Mouse (Mus musculus): ENCODE measurements around the gene Lama5. TPM values are rescaled to one million over a fixed set of nuclear protein-coding genes. Genes with fewer than 3 reads are reported as not detected.
"Not testable (repeated sequence)": the region's sequence is repeated elsewhere in the genome, so short reads cannot be mapped to it uniquely, and the experiment has no call there.

Gene Lama5
- polyA plus RNA-seq, 2 experiments from 2014 or later = 0.30 to 1.4 TPM

DNA sequence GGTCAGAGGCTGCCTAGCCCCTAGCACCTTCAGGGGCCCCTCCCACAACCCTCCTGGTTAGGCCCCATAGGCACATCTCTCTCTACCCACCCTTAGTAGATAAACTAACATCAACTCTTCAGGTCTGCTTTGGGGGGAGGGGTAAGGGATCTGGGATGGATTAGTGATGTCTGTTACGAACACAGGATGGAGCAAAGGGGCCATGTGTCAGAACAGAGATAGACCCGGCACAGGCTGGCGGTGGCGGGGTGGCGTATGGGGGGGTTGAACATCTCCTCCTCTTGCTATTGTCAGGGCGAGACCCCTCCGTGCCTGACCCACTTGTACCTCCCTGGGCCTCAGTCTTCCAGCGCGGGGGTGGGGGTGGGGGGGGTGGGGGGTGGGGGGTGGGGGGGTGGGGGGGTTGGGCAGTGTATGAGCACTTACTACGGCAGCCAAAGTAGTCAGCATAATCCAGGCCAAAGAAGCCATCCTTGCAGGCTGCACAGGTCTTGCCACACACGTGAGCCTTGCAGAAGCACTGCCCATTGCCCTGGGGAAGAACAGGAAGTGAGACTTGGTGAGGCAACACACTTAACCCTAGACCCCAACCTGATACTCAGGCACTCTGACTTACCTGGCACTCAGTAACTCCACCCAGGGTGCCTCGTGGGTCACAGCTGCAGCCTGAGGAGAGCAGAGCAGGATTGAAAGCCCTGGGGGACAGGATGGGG lies 28.9 kb downstream of the Lama5 start:
- no peak for ATAC-seq

- ATAC-seq = no peak
Observed at GRCm38 (mm10) chr2:180187362-180187761, 38.3 kb downstream of the Lama5 start.

GRCm38 (mm10) chr2:180185686-180186085 lies 40.0 kb downstream of the Lama5 start:
- ATAC-seq = no peak

GRCm38 (mm10) chr2:180184752-180185109 lies 40.9 kb downstream of the Lama5 start:
- no peak for ATAC-seq

- no peak for ATAC-seq
Observed at GRCm38 (mm10) chr2:180184011-180184751, 41.5 kb downstream of the Lama5 start.

GRCm38 (mm10) chr2:180181542-180181941 lies 44.1 kb downstream of the Lama5 start:
- ATAC-seq = no peak

- no peak for ATAC-seq
Observed at GRCm38 (mm10) chr2:180175725-180176124, 49.9 kb downstream of the Lama5 start.

DNA sequence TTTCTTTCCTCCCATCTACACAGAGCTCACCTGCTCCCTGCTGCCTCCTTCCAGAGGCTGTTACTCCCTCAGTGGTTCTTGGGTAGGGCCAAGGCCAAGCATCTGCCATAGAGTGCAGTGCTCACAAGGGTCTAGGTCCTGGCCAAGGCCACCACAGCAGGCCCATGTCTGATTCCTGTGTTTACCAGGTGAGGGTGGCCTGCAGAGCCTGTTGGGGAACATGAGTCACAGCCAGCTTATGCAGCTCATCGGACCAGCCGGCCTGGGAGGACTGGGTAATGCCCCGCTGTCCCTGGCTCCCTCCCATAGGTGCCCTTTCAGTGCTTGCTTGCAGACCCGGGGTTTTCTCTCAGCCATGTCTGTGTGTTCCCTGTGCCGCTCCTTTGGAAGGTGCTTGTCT lies 51.5 kb downstream of the Lama5 start:
- no peak for ATAC-seq

DNA sequence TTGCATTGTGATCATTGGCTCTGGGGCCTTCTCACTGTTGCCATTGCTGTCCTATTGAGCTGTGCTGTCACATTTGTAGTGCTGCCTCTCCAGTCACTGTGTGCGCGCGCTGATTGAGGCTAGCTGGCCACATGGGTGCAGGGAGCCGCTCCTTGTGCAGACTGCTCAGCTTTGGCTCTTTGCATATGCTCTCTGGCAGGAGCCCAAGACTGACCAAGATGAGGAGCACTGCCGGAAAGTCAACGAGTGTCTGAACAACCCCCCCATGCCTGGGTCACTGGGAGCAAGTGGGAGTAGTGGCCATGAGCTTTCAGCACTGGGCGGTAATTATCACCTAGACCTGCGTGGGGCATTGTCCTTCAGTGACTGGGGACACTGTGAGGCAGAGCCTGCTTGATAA lies 51.9 kb downstream of the Lama5 start:
- not testable (repeated sequence) for ATAC-seq

DNA sequence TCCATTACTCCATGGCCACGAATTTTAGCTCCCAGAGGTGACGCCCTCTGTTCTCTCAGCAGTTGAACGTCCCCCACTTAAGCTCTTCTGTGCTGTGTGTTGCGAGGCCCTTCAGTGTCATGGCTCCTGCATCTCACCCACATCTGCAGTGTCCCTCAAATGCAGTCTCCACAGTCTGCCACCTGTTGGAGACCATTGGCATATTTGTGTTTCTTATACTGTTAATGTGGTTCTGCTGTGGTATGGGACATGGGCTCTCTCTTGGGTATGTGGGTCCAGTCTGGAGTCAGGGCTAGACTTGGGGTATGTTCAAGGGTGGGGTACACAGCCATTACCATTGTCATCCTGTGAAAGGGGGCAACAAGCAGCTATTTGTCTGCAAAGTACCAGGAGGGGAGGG lies 52.5 kb downstream of the Lama5 start:
- no peak for ATAC-seq

DNA sequence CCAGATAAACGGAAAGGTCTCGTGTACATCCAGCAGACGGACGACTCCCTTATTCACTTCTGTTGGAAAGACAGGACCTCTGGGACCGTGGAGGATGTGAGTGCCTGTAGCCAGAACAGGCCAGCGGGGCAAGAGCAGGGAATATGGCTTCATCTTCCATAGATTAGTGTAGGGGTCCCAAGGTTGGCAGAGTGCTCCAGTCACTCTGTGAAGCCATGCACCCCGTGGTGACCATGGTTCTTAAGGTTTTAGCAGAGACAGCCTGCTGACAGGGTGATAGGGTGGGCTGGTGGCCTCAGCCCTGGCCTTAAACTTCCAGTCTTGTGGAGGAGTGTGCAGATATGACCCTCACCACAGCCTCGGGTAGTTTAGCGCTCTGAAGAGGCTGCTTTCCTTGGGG lies 53.5 kb downstream of the Lama5 start:
- no peak for ATAC-seq

DNA sequence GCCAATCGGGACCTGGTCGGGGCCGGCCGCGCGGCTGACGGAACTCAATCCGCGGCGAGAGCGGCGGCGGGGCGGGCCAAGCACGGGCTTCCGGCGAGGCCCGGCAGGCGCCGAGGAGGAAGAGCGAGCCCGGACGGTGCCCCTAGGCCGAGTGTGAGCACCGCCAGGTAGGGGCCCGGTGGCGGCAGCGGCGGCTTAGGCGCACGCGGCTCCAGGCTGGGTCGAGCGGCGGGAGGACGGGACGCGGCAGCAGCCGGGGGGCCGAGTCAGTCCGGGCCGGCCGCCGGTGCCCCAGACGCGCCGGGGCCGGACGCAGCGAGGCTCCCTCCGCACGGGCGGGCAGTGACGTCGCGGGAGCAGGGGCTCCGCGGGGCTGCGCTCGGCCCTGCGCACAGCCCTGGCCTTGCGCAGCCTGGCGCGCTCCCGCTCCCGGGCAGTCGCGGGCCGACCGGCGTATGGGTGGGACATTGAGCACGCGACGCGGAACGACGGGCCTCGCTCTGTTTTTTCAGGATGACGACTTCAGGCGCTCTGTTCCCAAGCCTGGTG lies 54.1 kb downstream of the Lama5 start:
- peak; percentile 16 for ATAC-seq

DNA sequence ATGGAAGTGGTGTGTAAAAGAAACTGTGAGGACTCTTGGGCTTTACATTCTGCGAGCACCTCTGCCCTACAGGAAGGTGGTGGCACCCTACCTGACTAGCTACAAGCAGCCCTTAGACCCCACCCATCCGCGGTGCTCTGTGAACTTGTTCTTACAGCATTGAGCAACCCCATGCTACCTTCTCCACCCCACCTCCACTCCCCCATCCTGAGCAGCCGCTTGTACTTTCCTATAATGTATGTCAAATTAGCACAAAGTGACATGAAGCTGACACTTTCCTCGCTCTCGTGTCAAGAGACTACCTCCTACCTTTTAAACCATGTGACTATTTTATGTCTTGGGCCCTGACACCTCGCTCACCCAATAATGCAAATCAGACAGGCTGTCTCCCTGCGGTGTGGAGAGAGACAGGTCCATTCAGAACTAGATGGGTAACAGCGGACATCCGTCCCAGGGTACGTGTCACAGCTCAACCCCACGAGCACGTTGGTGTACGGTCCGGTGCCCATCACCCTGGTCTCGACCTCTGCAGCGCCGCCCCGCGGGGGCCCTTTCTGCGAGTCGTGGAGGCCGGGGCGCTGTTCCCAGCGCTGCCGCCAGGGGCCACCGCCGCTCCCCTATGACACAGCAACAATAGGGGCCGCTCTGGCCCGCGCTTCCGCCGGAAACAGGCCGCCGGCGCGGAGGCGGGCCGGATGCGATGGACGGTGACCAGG lies 54.7 kb downstream of the Lama5 start, which contains the start of gene Adrm1:
Gene Adrm1 (plus strand): TSS at position 680 of the 716 bp plus-strand sequence.
- ATAC-seq = peak; percentile 94

- ATAC-seq = no peak
Observed at GRCm38 (mm10) chr2:180170151-180170805, 55.4 kb downstream of the Lama5 start.

GRCm38 (mm10) chr2:180166869-180167268 lies 58.8 kb downstream of the Lama5 start:
- ATAC-seq = no peak

DNA sequence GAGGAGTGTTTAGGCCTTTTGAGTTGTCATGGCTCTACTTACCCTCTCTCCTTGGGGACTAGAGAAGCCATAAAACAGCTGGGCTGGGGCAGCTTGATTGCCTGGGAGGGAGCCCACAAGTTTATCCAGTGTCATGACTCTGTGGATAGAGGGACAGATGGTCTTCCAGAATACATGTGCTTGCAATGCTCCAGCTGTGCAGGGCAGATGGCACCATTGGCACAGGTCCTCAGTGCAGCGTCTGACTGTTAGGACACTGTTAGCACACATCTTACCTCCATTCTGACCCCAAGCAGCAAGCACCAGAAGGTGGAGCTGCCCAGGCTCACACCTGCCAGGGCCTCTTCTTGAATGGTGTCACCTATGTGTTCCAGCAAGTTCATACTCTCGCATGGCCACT lies 59.8 kb downstream of the Lama5 start:
- no peak for ATAC-seq

- ATAC-seq = no peak
Observed at GRCm38 (mm10) chr2:180158627-180159026, 67.0 kb downstream of the Lama5 start.

DNA sequence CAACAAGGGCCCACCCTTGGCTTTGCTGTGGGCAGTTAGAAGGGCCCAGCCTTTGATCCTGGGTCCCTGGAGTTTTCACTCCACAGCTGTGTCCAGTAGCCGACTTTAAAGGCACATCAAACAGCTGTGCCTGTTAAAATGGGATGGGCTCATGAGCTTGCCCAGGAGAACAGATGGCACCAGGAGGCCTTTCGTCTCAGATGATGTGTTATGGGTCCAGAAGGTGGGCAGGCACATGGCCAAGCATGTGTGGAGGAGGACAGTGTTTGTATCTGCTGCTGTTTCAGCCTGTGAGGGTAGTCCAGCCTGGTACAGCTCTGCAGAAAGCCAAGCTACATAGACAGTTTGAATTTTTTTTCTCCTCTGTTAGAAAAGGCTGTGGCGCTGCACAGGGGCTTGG lies 70.9 kb downstream of the Lama5 start:
- ATAC-seq = no peak

DNA sequence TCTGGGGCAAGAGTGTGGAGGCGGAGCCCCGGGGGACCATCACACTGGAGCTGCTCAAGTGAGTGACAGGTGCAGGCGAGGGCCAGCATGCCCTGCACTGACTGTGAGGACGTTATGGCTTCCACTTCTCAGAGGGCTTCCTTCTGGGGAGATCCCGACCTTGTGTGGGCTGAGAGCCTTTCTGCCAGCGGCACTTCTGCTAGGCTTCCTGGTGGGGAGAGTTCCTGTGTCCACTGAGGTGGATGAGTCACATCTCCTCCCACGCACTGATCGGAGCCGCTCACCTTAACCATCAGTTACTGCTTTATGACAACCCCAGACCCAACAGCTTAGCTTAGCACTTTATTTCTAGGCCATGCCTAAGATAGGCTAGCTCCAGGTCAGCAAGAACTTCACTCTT lies 77.1 kb downstream of the Lama5 start:
- no peak for ATAC-seq

DNA sequence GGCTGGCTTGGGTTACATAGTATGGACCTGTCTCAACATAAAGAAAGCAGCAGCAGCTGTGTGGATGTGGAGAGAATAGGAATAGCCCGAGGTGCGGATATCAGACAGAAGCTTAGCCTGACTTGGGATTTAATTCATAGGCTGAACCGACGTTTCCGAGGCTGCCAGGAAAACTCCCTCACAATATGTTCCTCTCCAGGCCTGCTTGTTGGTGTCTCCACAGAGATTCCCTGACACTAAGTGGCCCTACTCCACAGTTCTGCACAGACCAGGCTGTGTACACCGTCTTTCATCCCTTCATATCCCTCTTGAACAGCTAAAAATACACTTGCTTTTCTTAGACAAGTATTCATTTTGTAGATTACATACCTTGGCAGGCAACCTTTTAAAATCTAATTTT lies 78.3 kb downstream of the Lama5 start:
- ATAC-seq = no peak

- no peak for ATAC-seq
Observed at GRCm38 (mm10) chr2:180146091-180146490, 79.6 kb downstream of the Lama5 start.

GRCm38 (mm10) chr2:180135414-180135813 lies 90.2 kb downstream of the Lama5 start:
- no peak for ATAC-seq

DNA sequence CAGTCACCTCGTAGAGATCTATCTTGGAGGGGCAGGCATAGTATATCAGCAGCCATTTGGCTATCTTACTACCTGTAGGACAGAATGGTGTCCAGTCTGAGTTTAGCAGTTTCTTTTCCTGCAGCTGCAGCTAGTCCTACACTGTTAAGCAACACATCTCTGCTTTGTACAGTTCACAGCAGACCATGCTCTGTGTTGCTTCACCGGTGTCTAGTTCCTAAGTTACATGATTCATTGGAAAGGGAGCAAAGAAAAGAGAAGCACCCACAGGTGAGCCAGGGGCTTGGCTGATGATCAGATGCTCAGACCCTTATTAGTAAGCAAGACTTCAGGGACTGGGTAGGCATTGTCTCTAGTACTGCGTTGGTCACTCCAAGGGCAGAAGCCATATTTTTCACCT lies 91.7 kb downstream of the Lama5 start:
- ATAC-seq = no peak
